Mouse (Mus musculus) G1E (cell line): ENCODE measurements at regions not wholly inside any gene's neighbourhood (a gene's known extent, or its start where the extent isn't known, plus 50 kb on each side); places are given as distances from the start of the nearest gene placed in this dataset.
"Not testable (repeated sequence)": the region's sequence is repeated elsewhere in the genome, so short reads cannot be mapped to it uniquely, and the experiment has no call there.

Experiments used
- ATAC-seq: 2 replicates; pipeline ENCODE4 v1.8.0; 2016; ENCODE audit warnings: mild to moderate bottlenecking; ENCODE audit not compliant: insufficient number of reproducible peaks, poor library complexity, low FRiP score, severe bottlenecking; ENCODE audit errors: extremely low read depth
- DNase-seq: peaks from one replicate; pipeline ENCODE4 v3.0.0; 2012; ENCODE audit warnings: low spot score
- H3K27me3 ChIP-seq: 2 replicates; pipeline ENCODE4 v1.6.1; 2012; ENCODE audit warnings: mild to moderate bottlenecking, low read length, inconsistent platforms; ENCODE audit not compliant: insufficient read depth
- H3K36me3 ChIP-seq: replicated peaks from 2 replicates; pipeline ENCODE3; 2012; ENCODE audit warnings: mild to moderate bottlenecking, inconsistent platforms
- H3K4me1 ChIP-seq: 2 replicates; pipeline ENCODE4 v1.6.1; 2012; ENCODE audit warnings: low read depth, low read length, inconsistent platforms, mixed read lengths; ENCODE audit not compliant: insufficient read depth
- H3K4me3 ChIP-seq: 2 replicates; pipeline ENCODE4 v1.5.1; 2012; ENCODE audit warnings: low read depth, mild to moderate bottlenecking, inconsistent platforms, low read length, moderate library complexity, mixed read lengths
- H3K9me3 ChIP-seq: replicated peaks from 2 replicates; pipeline ENCODE4 v1.6.1; 2012; ENCODE audit warnings: inconsistent platforms
- CTCF ChIP-seq: IDR thresholded peaks from 2 replicates; pipeline ENCODE4 v1.5.1; 2012; ENCODE audit warnings: low read depth, low read length, inconsistent platforms, mixed read lengths
- GATA1 ChIP-seq: IDR thresholded peaks from 2 replicates; pipeline ENCODE4 v1.6.1; 2012; ENCODE audit warnings: borderline replicate concordance, low read length, inconsistent platforms, mixed read lengths
- GATA2 ChIP-seq: IDR thresholded peaks from 2 replicates; pipeline ENCODE4 v1.6.1; 2012; ENCODE audit warnings: low read depth, low read length, inconsistent platforms, borderline replicate concordance
- POLR2AphosphoS5 ChIP-seq: IDR thresholded peaks from 2 replicates; pipeline ENCODE4 v1.6.1; 2012; ENCODE audit warnings: low read depth, low read length, inconsistent platforms; ENCODE audit not compliant: insufficient replicate concordance
- TAL1 ChIP-seq: conservative IDR thresholded peaks from 2 replicates; pipeline ENCODE4 v1.6.1; 2012; ENCODE audit warnings: low read depth, low read length, inconsistent platforms, mixed read lengths

DNA sequence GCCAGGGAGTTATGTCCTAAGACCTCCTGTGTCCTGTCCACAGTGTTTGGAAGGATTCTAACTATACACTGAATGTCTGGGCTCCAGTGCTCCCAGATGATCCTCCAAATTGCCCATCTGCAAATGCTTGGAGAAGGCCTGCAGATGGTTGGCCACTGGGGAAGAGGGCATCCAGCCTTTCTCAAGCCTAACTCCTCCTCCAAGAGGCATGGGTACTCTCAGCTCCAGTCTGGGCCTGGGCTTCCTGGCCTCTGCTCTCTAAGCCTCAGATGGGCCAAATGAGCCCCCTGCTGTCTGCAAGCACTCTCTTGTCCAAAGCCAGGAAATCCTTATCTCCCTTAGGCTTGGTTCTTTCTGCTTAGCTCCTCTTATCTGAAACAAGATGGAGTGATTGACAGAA lies 290.8 kb downstream of the Dysf start:
- H3K9me3 ChIP-seq: no peaks in the 10 kb centered on the region
- no peaks in the 10 kb centered on the region for H3K36me3 ChIP-seq
- no peaks in the 10 kb centered on the region for H3K27me3 ChIP-seq
- TF ChIP-seq TAL1: no peak
- no peak for TF ChIP-seq POLR2AphosphoS5
- no peak for TF ChIP-seq GATA2
- no peak for TF ChIP-seq GATA1
- TF ChIP-seq CTCF: no peak
- no peaks in the 10 kb centered on the region for H3K4me1 ChIP-seq
- H3K4me3 ChIP-seq: no peak overlapping the region
- no peak for ATAC-seq
- no peak for DNase-seq

DNA sequence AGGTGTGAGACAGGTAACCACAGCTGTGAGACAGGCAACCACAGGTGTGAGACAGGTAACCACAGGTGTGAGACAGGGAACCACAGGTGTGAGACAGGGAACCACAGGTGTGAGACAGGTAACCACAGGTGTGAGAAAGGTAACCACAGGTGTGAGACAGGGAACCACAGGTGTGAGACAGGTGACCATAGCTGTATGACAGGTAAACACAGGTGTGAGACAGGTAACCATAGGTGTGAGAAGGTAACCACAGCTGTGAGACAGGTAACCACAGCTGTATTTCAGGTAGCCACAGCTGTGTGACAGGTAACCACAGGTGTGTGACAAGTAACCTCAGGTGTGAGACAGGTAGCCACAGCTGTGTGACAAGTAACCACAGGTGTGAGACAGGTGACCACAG lies 265.5 kb downstream of the Dysf start:
- not testable (repeated sequence) for H3K4me3 ChIP-seq, H3K4me1 ChIP-seq, H3K9me3 ChIP-seq, DNase-seq, H3K36me3 ChIP-seq, ATAC-seq, H3K27me3 ChIP-seq

DNA sequence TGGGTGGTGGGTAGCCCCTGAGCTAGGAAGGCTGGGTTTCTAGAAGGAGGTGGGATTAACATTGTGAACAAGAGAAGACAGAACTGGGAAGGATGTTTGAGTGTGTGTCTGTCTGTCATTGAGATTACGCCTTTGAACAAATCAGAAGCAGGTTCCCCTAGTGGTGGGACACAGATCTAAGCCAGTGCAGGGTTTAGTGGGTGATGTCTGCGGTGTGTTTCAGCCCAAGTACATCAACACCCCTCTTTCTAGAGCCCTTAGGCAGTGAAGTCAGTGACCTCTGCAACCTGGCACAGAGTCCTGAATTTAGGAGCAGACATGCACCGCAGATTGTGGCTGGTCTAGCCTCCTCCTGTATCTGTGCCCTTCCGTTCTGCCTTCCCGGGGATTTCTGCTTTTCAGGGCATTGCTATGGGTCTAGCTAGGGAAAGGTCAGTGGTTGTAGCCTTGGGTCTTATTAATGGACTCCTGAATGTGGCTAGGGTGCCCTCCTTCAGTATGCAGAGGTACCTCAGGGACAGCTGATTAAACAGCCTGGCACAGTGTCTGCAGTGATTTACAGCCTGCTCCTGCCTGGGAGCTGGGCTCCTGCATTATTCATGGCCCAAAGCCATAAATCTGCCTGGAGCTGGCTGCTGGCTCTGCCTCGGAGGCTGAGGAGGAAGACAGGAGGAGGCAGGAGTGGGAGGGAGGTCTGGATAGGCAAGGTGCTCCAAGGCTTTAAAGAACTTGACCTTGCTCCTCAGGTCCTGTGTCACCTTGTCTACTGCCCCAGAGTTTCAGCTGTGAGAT lies 264.3 kb downstream of the Dysf start:
- Histone ChIP-seq H3K4me3 (no peak overlapping the region), H3K27me3 (no peaks in the 10 kb centered on the region), H3K4me1 (no peaks in the 10 kb centered on the region), H3K36me3 (no peaks in the 10 kb centered on the region), H3K9me3 (0 out of 2 replicates have a peak, but pooled peaks cover 2% of the 10 kb centered on the region)
- ATAC-seq: no peak
- DNase-seq: no peak
- TF ChIP-seq POLR2AphosphoS5 (no peak), CTCF (no peak), GATA2 (no peak), GATA1 (no peak), TAL1 (no peak)

DNA sequence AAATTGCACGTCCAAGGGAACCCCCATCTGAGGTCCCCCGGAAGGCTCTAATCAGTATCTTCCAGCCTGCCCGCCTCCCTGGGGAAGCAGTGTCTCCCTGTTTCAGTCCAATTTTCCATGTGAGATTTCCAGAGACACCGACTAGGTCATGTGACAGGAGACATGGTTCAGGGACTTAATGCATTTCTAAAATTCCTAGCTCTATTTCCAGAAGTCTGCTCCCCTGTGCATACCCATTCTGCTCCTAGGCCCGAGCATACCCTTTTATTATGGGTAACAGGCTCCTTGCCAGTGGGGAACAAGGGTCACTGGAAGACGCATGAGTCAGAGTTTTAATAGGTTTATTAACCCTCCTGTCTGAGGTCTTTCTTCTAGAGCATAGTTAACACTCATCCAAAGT lies 263.6 kb downstream of the Dysf start:
- Histone ChIP-seq H3K27me3 (no peaks in the 10 kb centered on the region), H3K9me3 (0 out of 2 replicates have a peak, but pooled peaks cover 2% of the 10 kb centered on the region), H3K4me1 (no peaks in the 10 kb centered on the region), H3K4me3 (no peak overlapping the region), H3K36me3 (no peaks in the 10 kb centered on the region)
- ATAC-seq (no peak), DNase-seq (no peak)
- no peak for TF ChIP-seq CTCF
- no peak for TF ChIP-seq POLR2AphosphoS5
- no peak for TF ChIP-seq GATA1
- TF ChIP-seq TAL1: no peak
- TF ChIP-seq GATA2: no peak

DNA sequence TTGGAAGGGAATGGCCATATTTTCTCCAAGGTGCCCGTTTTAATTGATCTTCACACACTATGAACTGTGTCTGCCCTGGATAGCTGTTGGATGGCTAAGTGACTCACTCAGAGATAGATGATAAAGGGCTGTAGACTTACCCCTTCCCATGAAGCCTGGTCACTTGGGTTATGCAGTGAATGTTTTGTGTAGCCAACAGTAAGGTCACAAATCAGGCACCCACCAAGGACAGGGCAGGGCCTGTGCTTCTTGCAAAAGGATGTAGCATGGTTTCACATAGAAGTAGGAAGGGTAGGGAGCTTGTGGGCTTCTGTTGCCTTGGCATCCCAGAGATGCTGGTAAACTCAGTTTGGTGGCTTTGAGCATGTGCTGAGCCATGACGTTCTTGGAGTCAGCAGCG lies 263.1 kb downstream of the Dysf start:
- Histone ChIP-seq H3K4me1 (no peaks in the 10 kb centered on the region), H3K4me3 (no peak overlapping the region), H3K27me3 (no peaks in the 10 kb centered on the region; the same call in 1 of the 2 replicates), H3K36me3 (no peaks in the 10 kb centered on the region), H3K9me3 (0 out of 2 replicates have a peak, but pooled peaks cover 2% of the 10 kb centered on the region)
- no peak for DNase-seq
- no peak for TF ChIP-seq TAL1
- ATAC-seq: no peak

DNA sequence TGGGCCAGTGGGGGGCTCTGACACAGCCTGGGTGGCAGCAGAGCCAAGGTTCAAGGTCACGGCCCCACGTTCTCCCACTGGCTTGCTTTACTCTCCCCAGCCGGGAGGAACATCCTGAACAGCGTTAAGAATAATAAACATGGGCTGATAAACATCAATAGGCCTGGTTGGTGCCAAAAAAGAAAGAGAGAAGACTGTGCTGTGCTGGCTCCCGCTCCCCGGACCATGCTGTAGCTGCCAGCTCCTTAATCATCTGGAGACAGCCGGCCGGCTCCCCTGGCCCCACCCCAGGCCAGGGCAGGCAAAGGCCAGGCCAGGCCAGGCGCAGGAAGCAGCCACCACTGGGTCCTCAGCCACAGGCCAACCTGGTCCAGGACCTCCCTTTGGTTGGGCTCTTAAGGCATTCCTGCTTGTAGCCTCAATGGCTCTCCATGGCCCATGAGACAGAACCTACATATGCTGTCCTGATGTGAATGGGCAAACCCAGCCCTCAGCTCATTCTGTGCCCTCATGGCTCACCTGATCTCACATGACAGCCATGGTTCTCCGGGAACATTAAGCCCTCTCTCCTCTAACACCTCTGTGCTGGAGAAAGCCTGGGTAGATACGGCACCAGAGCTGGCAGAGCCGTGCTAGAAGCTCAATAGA lies 262.3 kb downstream of the Dysf start:
- Histone ChIP-seq H3K9me3 (0 out of 2 replicates have a peak, but pooled peaks cover 2% of the 10 kb centered on the region), H3K27me3 (no peaks in the 10 kb centered on the region; the same call in 1 of the 2 replicates), H3K4me1 (no peaks in the 10 kb centered on the region), H3K4me3 (no peak overlapping the region), H3K36me3 (no peaks in the 10 kb centered on the region)
- no peak for TF ChIP-seq GATA2
- no peak for TF ChIP-seq POLR2AphosphoS5
- no peak for TF ChIP-seq CTCF
- no peak for TF ChIP-seq TAL1
- TF ChIP-seq GATA1: no peak
- no peak for DNase-seq
- ATAC-seq: no peak

DNA sequence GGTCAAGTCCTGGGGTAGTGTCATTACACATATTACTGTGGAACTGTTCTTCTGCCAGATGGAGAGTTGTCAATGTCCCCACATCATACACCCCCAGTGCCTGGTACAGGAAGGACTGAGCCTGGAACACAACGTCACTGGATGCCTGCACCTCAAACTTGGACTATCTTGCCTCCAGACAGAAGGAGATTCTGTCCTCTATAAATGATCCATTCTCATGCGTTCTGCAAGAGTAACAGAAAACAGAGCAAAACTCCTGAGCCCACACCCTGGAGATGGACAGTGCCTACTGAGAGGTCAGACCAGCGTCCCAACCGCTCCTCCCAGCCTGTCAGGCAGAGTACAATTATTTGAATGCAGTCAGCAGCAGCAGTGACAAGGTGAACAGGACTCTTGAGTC lies 261.1 kb downstream of the Dysf start:
- Histone ChIP-seq H3K9me3 (0 out of 2 replicates have a peak, but pooled peaks cover 2% of the 10 kb centered on the region), H3K4me1 (no peaks in the 10 kb centered on the region), H3K4me3 (no peak overlapping the region), H3K27me3 (no peaks in the 10 kb centered on the region; the same call in 1 of the 2 replicates), H3K36me3 (no peaks in the 10 kb centered on the region)
- no peak for ATAC-seq
- no peak for TF ChIP-seq TAL1
- TF ChIP-seq GATA2: no peak
- no peak for TF ChIP-seq GATA1
- no peak for TF ChIP-seq POLR2AphosphoS5
- TF ChIP-seq CTCF: no peak
- DNase-seq: no peak
